Mouse (Mus musculus) gonadal fat pad, adult 2 months (tissue): ENCODE results near the gene Zfp961. TPM values are rescaled to one million over a fixed set of nuclear protein-coding genes. Genes with fewer than 3 reads are reported as not detected.
"Not testable (repeated sequence)": the region's sequence is repeated elsewhere in the genome, so short reads cannot be mapped to it uniquely, and the experiment has no call there.

Experiments
- DNase-seq: peaks from one replicate; pipeline ENCODE4 v3.0.0-alpha.2; 2012; ENCODE audit warnings: low read depth
- polyA plus RNA-seq: library from polyadenylated mRNA; depleted of rRNA; stranded (reverse); fragments of >200 nt; gene quantifications from 2 replicates; pipeline ENCODE4 v1.2.3, GENCODE M21; 2012; rRNA removed

Zfp961 gene
- polyA plus RNA-seq, 1 experiment, result 5.3 TPM

- not testable (repeated sequence) for DNase-seq
These were observed 66.5 kb downstream of the Zfp961 start for GRCm38 (mm10) chr8:72017339-72017738.

GRCm38 (mm10) chr8:72018141-72018540, 67.3 kb downstream of the Zfp961 start:
- no peak for DNase-seq

GRCm38 (mm10) chr8:72019022-72019421, 68.2 kb downstream of the Zfp961 start:
- DNase-seq, result not testable (repeated sequence)

- DNase-seq, result no peak
These were observed 69.0 kb downstream of the Zfp961 start for GRCm38 (mm10) chr8:72019816-72020215.

- not testable (repeated sequence) for DNase-seq
These were observed 74.0 kb downstream of the Zfp961 start for GRCm38 (mm10) chr8:72024886-72025285.

GRCm38 (mm10) chr8:72032926-72033325, 82.1 kb downstream of the Zfp961 start:
- peak; percentile 13 for DNase-seq

GRCm38 (mm10) chr8:72040918-72041317, 90.1 kb downstream of the Zfp961 start, which contains the start of gene Olfr372:
Gene Olfr372 (plus strand): TSS chr8:72041218.
- DNase-seq, result not testable (repeated sequence)

GRCm38 (mm10) chr8:72042493-72042892, 91.7 kb downstream of the Zfp961 start:
- no peak for DNase-seq

Other genes with a start within 250 kb of the Zfp961 start
- gene B3gnt3, start 249.2 kb upstream of the Zfp961 start, polyA plus RNA-seq, result 7.9 and 11.1 TPM in 2 replicates
- 6.1 TPM in 2 replicates for gene Fcho1, start 225.3 kb upstream of the Zfp961 start, polyA plus RNA-seq
- 0.95 and 1.3 TPM in 2 replicates for gene Zfp709, start 69.0 kb upstream of the Zfp961 start, polyA plus RNA-seq
- 0.66 and 0.95 TPM in 2 replicates for gene Zfp882, start 42.4 kb upstream of the Zfp961 start, polyA plus RNA-seq
- gene Zfp617, start 42.4 kb upstream of the Zfp961 start, polyA plus RNA-seq, result 4.9 and 5.0 TPM in 2 replicates
- 4.8 and 6.2 TPM in 2 replicates for gene Cyp4f18, start 58.6 kb downstream of the Zfp961 start, polyA plus RNA-seq
- not detected in 2 replicates for gene Olfr372, start 90.2 kb downstream of the Zfp961 start, polyA plus RNA-seq
- not detected in 2 replicates for gene Olfr373, start 132.1 kb downstream of the Zfp961 start, polyA plus RNA-seq
- gene Olfr374, start 156.0 kb downstream of the Zfp961 start, polyA plus RNA-seq, result 0.01 TPM in 1 of 2 replicates, not detected in the other
- 76.9 and 97.8 TPM in 2 replicates for gene Tpm4, start 183.9 kb downstream of the Zfp961 start, polyA plus RNA-seq
- 51.7 and 73.6 TPM in 2 replicates for gene Rab8a, start 210.2 kb downstream of the Zfp961 start, polyA plus RNA-seq
- 0.16 and 0.35 TPM in 2 replicates for gene Hsh2d, start 238.6 kb downstream of the Zfp961 start, polyA plus RNA-seq